Mouse (Mus musculus) E14TG2a.4 (cell line): Measurements from ENCODE around the gene Rap1gap.

Experiments used
- CTCF ChIP-seq: conservative IDR thresholded peaks from 2 replicates; pipeline ENCODE4 v1.5.1; 2014; ENCODE audit warnings: low read length
- POU5F1 ChIP-seq: IDR thresholded peaks from 2 replicates; pipeline ENCODE4 v1.6.1; 2014; ENCODE audit warnings: low read length, borderline replicate concordance

DNA sequence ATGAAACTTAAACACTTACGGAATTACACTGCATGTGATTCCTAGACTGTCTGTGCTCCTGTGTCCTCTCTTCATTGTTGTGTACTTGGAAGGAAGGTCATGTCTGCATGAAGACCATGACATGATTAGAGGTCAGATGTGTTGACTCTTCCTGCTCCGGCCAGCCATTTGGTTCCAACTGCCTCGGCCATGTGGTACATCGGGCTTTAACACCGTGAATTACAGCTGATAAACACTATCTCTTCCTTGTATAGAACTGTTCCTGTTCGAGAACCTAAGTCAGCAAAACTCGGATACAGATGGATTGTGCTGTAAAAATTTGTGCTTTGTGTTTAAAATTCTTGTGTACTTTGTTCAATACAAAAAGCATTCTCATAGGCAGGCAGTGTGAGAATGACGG lies 41.7 kb upstream of the Rap1gap start:
- no peak for TF ChIP-seq CTCF
- TF ChIP-seq POU5F1 = no peak
